Comparison of ENCODE assay signal across 10 mouse cellular contexts in the genomic region with DNA sequence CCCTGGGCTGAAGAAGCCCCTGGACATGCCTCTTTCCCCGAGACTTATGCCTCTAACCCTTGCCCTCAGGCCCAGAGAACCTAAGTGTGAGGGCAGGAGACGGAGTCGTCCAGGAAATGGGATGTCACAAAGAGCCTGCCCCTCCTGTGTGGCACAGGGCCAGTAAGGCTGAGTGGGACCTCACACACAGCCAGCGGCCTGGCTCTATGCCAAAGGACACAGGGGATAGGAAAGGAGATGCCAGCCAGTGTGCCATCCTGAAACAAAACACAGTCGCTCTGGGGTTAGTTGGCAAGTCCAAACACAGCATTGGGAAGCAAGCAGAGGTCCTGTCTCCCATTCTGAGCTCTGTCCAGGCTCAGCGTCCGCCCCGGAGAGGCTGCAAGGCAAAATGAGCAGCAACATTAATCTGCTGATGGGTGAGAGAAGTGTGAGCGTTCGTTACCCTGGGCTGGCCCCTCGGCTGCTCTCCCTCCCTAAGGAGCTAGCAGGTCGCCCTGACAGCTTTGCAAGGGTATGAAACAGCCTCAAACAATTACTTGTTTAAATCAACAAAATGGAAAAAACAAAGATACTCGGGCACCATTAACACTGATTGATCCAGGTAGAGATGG.
DNase-seq lines count a peak whose midpoint lies in the region; ATAC-seq lines count a peak whose summit lies in the region.
"Had no signal": no experiment of that assay in that cellular context is flagged by ENCODE, and none has a peak within 500 bp of the region (broad histone marks: within the 10 kb centered on the region; RNA-seq: fewer than 3 reads in every experiment).

No protein-coding gene starts in this region.

- H3K4me3 ChIP-seq in midbrain, embryonic 13.5 days (replicated peaks), result no peak overlapping the region
- H3K4me3 ChIP-seq in midbrain, embryonic 15.5 days, result no peak overlapping the region
- no peak overlapping the region for H3K4me3 ChIP-seq in forebrain, embryonic 16.5 days (replicated peaks; ENCODE audit: low read length)
- H3K4me3 ChIP-seq in neural tube, embryonic 15.5 days (replicated peaks), result no peak overlapping the region

- H3K4me1 ChIP-seq in midbrain, embryonic 13.5 days (replicated peaks), result peaks cover 7% of the 10 kb centered on the region; the same call in 1 of the 2 replicates
- peaks cover 5% of the 10 kb centered on the region; the same call in 1 of the 2 replicates for H3K4me1 ChIP-seq in midbrain, embryonic 15.5 days
- peaks cover 5% of the 10 kb centered on the region for H3K4me1 ChIP-seq in forebrain, embryonic 16.5 days (replicated peaks; ENCODE audit: control insufficient read depth, insufficient read depth, low read length)
- H3K4me1 ChIP-seq in neural tube, embryonic 15.5 days, result peaks cover 10% of the 10 kb centered on the region; the same call in 1 of the 2 replicates

- peaks cover 10% of the 10 kb centered on the region; the same call in 1 of the 2 replicates for H3K36me3 ChIP-seq in midbrain, embryonic 13.5 days
- H3K36me3 ChIP-seq in midbrain, embryonic 15.5 days (replicated peaks), result no peaks in the 10 kb centered on the region
- H3K36me3 ChIP-seq in forebrain, embryonic 16.5 days (ENCODE audit: control insufficient read depth, insufficient read depth), result no peaks in the 10 kb centered on the region
- H3K36me3 ChIP-seq in neural tube, embryonic 15.5 days, result 0 out of 2 replicates have a peak, but pooled peaks cover 10% of the 10 kb centered on the region

- WGBS in midbrain, embryonic 13.5 days, result 76% methylated on average over 13 of the region's 13 CpGs
- 73% methylated on average over 13 of the region's 13 CpGs for WGBS in midbrain, embryonic 15.5 days
- 40% methylated on average over 13 of the region's 13 CpGs for WGBS in forebrain, embryonic 16.5 days
- WGBS in neural tube, embryonic 15.5 days, result 61% methylated on average over 13 of the region's 13 CpGs

- H3K9ac ChIP-seq in midbrain, embryonic 13.5 days (replicated peaks), result no peak overlapping the region
- H3K9ac ChIP-seq in midbrain, embryonic 15.5 days, result no peak overlapping the region
- H3K9ac ChIP-seq in forebrain, embryonic 16.5 days (replicated peaks; ENCODE audit: low read depth, low read length), result no peak overlapping the region
- H3K9ac ChIP-seq in neural tube, embryonic 15.5 days (replicated peaks), result no peak overlapping the region

- H3K9me3 ChIP-seq in midbrain, embryonic 13.5 days, result no peaks in the 10 kb centered on the region
- H3K9me3 ChIP-seq in midbrain, embryonic 15.5 days, result no peaks in the 10 kb centered on the region
- H3K9me3 ChIP-seq in forebrain, embryonic 16.5 days (ENCODE audit: control insufficient read depth, low read length), result no peaks in the 10 kb centered on the region
- H3K9me3 ChIP-seq in neural tube, embryonic 15.5 days (replicated peaks), result no peaks in the 10 kb centered on the region

- ATAC-seq in midbrain, embryonic 13.5 days, result peak; percentile 50
- ATAC-seq in midbrain, embryonic 15.5 days (replicated peaks), result no peak; the same call in 1 of the 2 replicates
- ATAC-seq in forebrain, embryonic 16.5 days, result peak; percentile 19; the same call in 1 of the 2 replicates
- peak; percentile 54 for ATAC-seq in neural tube, embryonic 15.5 days (ENCODE audit: low FRiP score)

- no peak overlapping the region for H3K27ac ChIP-seq in midbrain, embryonic 13.5 days
- no peak overlapping the region for H3K27ac ChIP-seq in midbrain, embryonic 15.5 days
- no peak overlapping the region for H3K27ac ChIP-seq in forebrain, embryonic 16.5 days (ENCODE audit: low read length)
- H3K27ac ChIP-seq in neural tube, embryonic 15.5 days (replicated peaks), result no peak overlapping the region

- intact Hi-C loops in left cerebral cortex, postnatal 14 days (cut with DNase I), result no loop called here

- H3K27me3 ChIP-seq in midbrain, embryonic 13.5 days, result no peaks in the 10 kb centered on the region
- no peaks in the 10 kb centered on the region for H3K27me3 ChIP-seq in midbrain, embryonic 15.5 days (replicated peaks)
- H3K27me3 ChIP-seq in forebrain, embryonic 16.5 days (replicated peaks; ENCODE audit: control insufficient read depth, insufficient read depth, low read length), result no peaks in the 10 kb centered on the region
- no peaks in the 10 kb centered on the region for H3K27me3 ChIP-seq in neural tube, embryonic 15.5 days (replicated peaks)

- no peak overlapping the region for H3K4me2 ChIP-seq in midbrain, embryonic 13.5 days (replicated peaks)
- H3K4me2 ChIP-seq in midbrain, embryonic 15.5 days, result no peak overlapping the region
- H3K4me2 ChIP-seq in forebrain, embryonic 16.5 days (ENCODE audit: low read length), result no peak overlapping the region
- no peak overlapping the region for H3K4me2 ChIP-seq in neural tube, embryonic 15.5 days

- peak; percentile 36 to 62 for DNase-seq in cerebellum, postnatal 25 days
- DNase-seq in cerebellum, adult 11-12 months, result no peak
- DNase-seq in natural killer cell, adult 2 months (ENCODE audit: low spot score in 2 of 2), result no peak
- no peak for DNase-seq in left cerebral cortex, postnatal 14 days (ENCODE audit: low spot score in 2 of 2)
- DNase-seq: cerebellum, adult 9-11 months; right cerebral cortex, postnatal 25 days had no signal

Comparison
In these comparisons a context has a peak if more than half of its experiments do, and no peak if none do; other contexts are left out.
1. DNase-seq: peak in cerebellum, postnatal 25 days (2 of 2); none in cerebellum, adult 11-12 months (single experiment), natural killer cell, adult 2 months (0 of 2) and left cerebral cortex, postnatal 14 days (0 of 2).